Mouse (Mus musculus): ENCODE results near the gene Slc22a14.

- TF ChIP-seq CTCF (IDR thresholded peaks at IDR 0.05; ENCODE audit: control insufficient read depth, insufficient read depth, insufficient replicate concordance, low read depth, low read length) (no peak), POLR2A (IDR thresholded peaks at IDR 0.05; ENCODE audit: control insufficient read depth, low read depth, low read length) (no peak)
Measured at GRCm38 (mm10) chr9:119268588-119269145, 96.7 kb downstream of the Slc22a14 start.
